Comparison of ENCODE assay signal across 11 mouse cellular contexts in the genomic region with DNA sequence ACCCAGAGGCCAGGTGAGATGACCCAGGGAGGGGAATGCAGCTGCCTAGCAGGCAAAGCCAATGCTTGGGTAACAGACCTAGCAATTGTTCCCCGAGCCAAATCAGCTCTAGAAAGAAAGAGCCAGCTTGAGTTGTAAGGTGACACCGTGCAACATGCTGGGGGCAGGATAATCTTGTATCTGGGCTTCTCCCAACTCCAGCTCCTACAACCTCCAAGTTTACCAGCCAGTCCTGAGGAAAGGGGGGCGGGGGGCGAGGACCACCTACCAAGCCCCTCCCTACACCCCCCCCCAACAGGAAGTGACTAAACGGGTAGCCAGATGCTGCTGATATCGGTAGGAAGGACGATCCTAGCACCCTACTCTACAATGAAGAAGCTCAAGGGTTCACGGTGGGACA. TPM values are rescaled to one million over a fixed set of nuclear protein-coding genes. Genes with fewer than 3 reads are reported as not detected.
DNase-seq lines count a peak whose midpoint lies in the region; ATAC-seq lines count a peak whose summit lies in the region.
"Had no signal": no experiment of that assay in that cellular context is flagged by ENCODE, and none has a peak within 500 bp of the region (broad histone marks: within the 10 kb centered on the region; RNA-seq: fewer than 3 reads in every experiment).

No protein-coding gene starts in this region.

- 0 out of 2 replicates have a peak overlapping the region, but pooled peaks have one; percentile 0 for H3K4me3 ChIP-seq in intestine, embryonic 14.5 days (ENCODE audit: low read depth, low read length)
- H3K4me3 ChIP-seq in intestine, embryonic 16.5 days (ENCODE audit: low read length): no peak overlapping the region
- H3K4me3 ChIP-seq in limb, embryonic 11.5 days (ENCODE audit: low read depth, low read length): no peak overlapping the region
- H3K4me3 ChIP-seq: heart, embryonic 12.5 days had no signal

- 0 out of 2 replicates have a peak overlapping the region, but pooled peaks have one; percentile 3 for H3K27ac ChIP-seq in intestine, embryonic 14.5 days (ENCODE audit: low read depth)
- no peak overlapping the region for H3K27ac ChIP-seq in intestine, embryonic 16.5 days (ENCODE audit: low read length)
- no peak overlapping the region for H3K27ac ChIP-seq in limb, embryonic 11.5 days (replicated peaks; ENCODE audit: low read depth, low read length)

- no peaks in the 10 kb centered on the region for H3K36me3 ChIP-seq in intestine, embryonic 14.5 days (ENCODE audit: control insufficient read depth, insufficient read depth, low read length)
- no peaks in the 10 kb centered on the region for H3K36me3 ChIP-seq in intestine, embryonic 16.5 days (ENCODE audit: control insufficient read depth, insufficient read depth, low read length)
- H3K36me3 ChIP-seq in limb, embryonic 11.5 days (ENCODE audit: control insufficient read depth, insufficient read depth, low read length): no peaks in the 10 kb centered on the region
- H3K36me3 ChIP-seq: heart, embryonic 12.5 days had no signal

- H3K9ac ChIP-seq in intestine, embryonic 14.5 days (ENCODE audit: low read length): no peak overlapping the region
- no peak overlapping the region for H3K9ac ChIP-seq in intestine, embryonic 16.5 days (ENCODE audit: low read depth, low read length)
- H3K9ac ChIP-seq in limb, embryonic 11.5 days (ENCODE audit: low read length): no peak overlapping the region
- H3K9ac ChIP-seq: heart, embryonic 12.5 days had no signal

- 12% methylated on average over 8 of the region's 8 CpGs for WGBS in intestine, embryonic 14.5 days
- WGBS in intestine, embryonic 16.5 days: 10% methylated on average over 8 of the region's 8 CpGs
- 5% methylated on average over 8 of the region's 8 CpGs for WGBS in limb, embryonic 11.5 days

- H3K4me2 ChIP-seq in intestine, embryonic 14.5 days (ENCODE audit: low read length): peak overlapping the region; percentile 24
- no peak overlapping the region for H3K4me2 ChIP-seq in intestine, embryonic 16.5 days (ENCODE audit: low read depth, low read length)
- H3K4me2 ChIP-seq in limb, embryonic 11.5 days (ENCODE audit: low read depth, severe bottlenecking): peak overlapping the region; percentile 3; the same call in 1 of the 2 replicates
- H3K4me2 ChIP-seq: heart, embryonic 12.5 days had no signal

- no peaks in the 10 kb centered on the region for H3K9me3 ChIP-seq in intestine, embryonic 14.5 days (ENCODE audit: control insufficient read depth, low read length)
- H3K9me3 ChIP-seq in intestine, embryonic 16.5 days (ENCODE audit: control insufficient read depth, low read length): no peaks in the 10 kb centered on the region
- H3K9me3 ChIP-seq in limb, embryonic 11.5 days (ENCODE audit: control insufficient read depth, low read length): no peaks in the 10 kb centered on the region
- H3K9me3 ChIP-seq: heart, embryonic 12.5 days had no signal

- H3K27me3 ChIP-seq in intestine, embryonic 14.5 days (replicated peaks; ENCODE audit: control insufficient read depth, insufficient read depth, low read length): no peaks in the 10 kb centered on the region
- no peaks in the 10 kb centered on the region for H3K27me3 ChIP-seq in intestine, embryonic 16.5 days (replicated peaks; ENCODE audit: control insufficient read depth, insufficient read depth, low read length)
- no peaks in the 10 kb centered on the region for H3K27me3 ChIP-seq in limb, embryonic 11.5 days (ENCODE audit: control insufficient read depth, insufficient read depth, low read length)

- intact Hi-C loops in left cerebral cortex, postnatal 10 days (cut with DNase I): no loop called here

- H3K4me1 ChIP-seq in intestine, embryonic 14.5 days (replicated peaks; ENCODE audit: control insufficient read depth, insufficient read depth, low read length): peaks cover 29% of the 10 kb centered on the region
- H3K4me1 ChIP-seq in intestine, embryonic 16.5 days (ENCODE audit: control insufficient read depth, insufficient read depth, low read length): peaks cover 31% of the 10 kb centered on the region
- H3K4me1 ChIP-seq in limb, embryonic 11.5 days (ENCODE audit: control insufficient read depth, insufficient read depth, low read length): peaks cover 20% of the 10 kb centered on the region

- DNase-seq in intestine, embryonic 14.5 days (ENCODE audit: low spot score): no peak
- DNase-seq in 3T3-L1 (ENCODE audit: low read depth, low spot score) (peak; percentile 25), R1 (ENCODE audit: low read depth, low spot score) (peak; percentile 73)
- peak; percentile 49 for DNase-seq in limb, embryonic 11.5 days (ENCODE audit: low spot score)
- DNase-seq in Muller cell, postnatal 12 days (ENCODE audit: inconsistent ontology term): no peak
- DNase-seq in left cerebral cortex, postnatal 10 days (ENCODE audit: extremely low spot score in 1 of 2, low spot score in 2 of 2): no peak
- DNase-seq in layer of hippocampus, postnatal 14 days (ENCODE audit: low spot score in 2 of 2): no peak
- DNase-seq: thymus, adult 2 months had no signal

- ATAC-seq in intestine, embryonic 14.5 days (replicated peaks; ENCODE audit: low FRiP score, low TSS enrichment, low read depth): no peak
- ATAC-seq in intestine, embryonic 16.5 days: no peak
- no peak for ATAC-seq in limb, embryonic 11.5 days (ENCODE audit: insufficient number of reproducible peaks, low FRiP score, low TSS enrichment, low read depth)
- ATAC-seq: CD4-positive, CD25-positive, alpha-beta regulatory T cell, adult 4 months had no signal

RNA-seq across cellular contexts. Expression of gene Mgat3, which starts 2.2 kb away (rescaled TPM):
- polyA plus RNA-seq in intestine, embryonic 14.5 days (2014; fragmentation: Nextera tagmentation; extraction: Ambion mirVana): 10.5 and 11.1 TPM in 2 replicates
- polyA plus RNA-seq in intestine, embryonic 16.5 days (2015; fragmentation: Nextera tagmentation; extraction: Ambion mirVana): 14.8 and 19.7 TPM in 2 replicates
- polyA plus RNA-seq in limb, embryonic 11.5 days (2014; fragmentation: Nextera tagmentation; extraction: Ambion mirVana): 6.5 and 6.8 TPM in 2 replicates
- 10 to 100 TPM; 94.2 to 98.8 TPM for total RNA-seq in left cerebral cortex, postnatal 10 days (2021)
- total RNA-seq in layer of hippocampus, postnatal 14 days (2021): 100 to 1,000 TPM; 103 to 106 TPM

RNA-seq across cellular contexts. Expression of gene Tab1, which starts 38.4 kb away (rescaled TPM):
- 36.1 and 37.5 TPM in 2 replicates for polyA plus RNA-seq in intestine, embryonic 14.5 days (2014; fragmentation: Nextera tagmentation; extraction: Ambion mirVana)
- 28.2 and 29.6 TPM in 2 replicates for polyA plus RNA-seq in intestine, embryonic 16.5 days (2015; fragmentation: Nextera tagmentation; extraction: Ambion mirVana)
- 35.4 and 35.5 TPM in 2 replicates for polyA plus RNA-seq in limb, embryonic 11.5 days (2014; fragmentation: Nextera tagmentation; extraction: Ambion mirVana)
- total RNA-seq in left cerebral cortex, postnatal 10 days (2021): 10 to 100 TPM; 26.8 to 32.5 TPM
- total RNA-seq in layer of hippocampus, postnatal 14 days (2021): 10 to 100 TPM; 29.7 to 31.4 TPM

Comparison
In these comparisons a context has a peak if more than half of its experiments do, and no peak if none do; other contexts are left out.
1. DNase-seq: peak in 3T3-L1 (single experiment), R1 (single experiment) and limb, embryonic 11.5 days (single experiment); none in intestine, embryonic 14.5 days (single experiment), Muller cell, postnatal 12 days (single experiment), left cerebral cortex, postnatal 10 days (0 of 2) and layer of hippocampus, postnatal 14 days (0 of 2).